Comparison of ENCODE assay signal across 13 mouse cellular contexts in the genomic region with DNA sequence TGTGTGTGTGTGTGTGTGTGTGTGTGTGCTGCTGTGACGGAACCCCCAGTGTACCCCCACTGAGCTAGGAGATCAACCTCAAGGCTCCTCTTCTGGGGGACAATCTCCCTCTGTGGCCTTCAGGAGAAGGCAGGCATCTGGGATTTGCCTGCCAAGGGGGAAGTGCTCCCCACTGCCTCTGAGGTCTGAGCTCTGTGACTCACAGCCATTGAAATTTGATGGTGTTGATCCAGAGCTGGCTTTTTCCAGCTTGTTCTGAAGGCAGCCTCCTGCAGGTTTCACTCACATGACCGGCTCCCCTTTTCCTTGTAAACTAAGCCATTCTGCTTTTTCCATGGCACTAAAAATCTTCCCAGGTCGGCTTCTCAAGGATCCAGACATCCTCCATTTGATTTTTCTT. TPM values are rescaled to one million over a fixed set of nuclear protein-coding genes. Genes with fewer than 3 reads are reported as not detected.
DNase-seq lines count a peak whose midpoint lies in the region; ATAC-seq and TF ChIP-seq lines count a peak whose summit lies in the region.
"Had no signal": no experiment of that assay in that cellular context is flagged by ENCODE, and none has a peak within 500 bp of the region (broad histone marks: within the 10 kb centered on the region; RNA-seq: fewer than 3 reads in every experiment).

No protein-coding gene starts in this region.

- H3K4me3 ChIP-seq in intestine, embryonic 15.5 days (replicated peaks), result no peak overlapping the region
- H3K4me3 ChIP-seq in intestine, embryonic 16.5 days (ENCODE audit: low read length), result no peak overlapping the region
- H3K4me3 ChIP-seq in C2C12 (ENCODE audit: insufficient read depth, poor library complexity, severe bottlenecking), result peak overlapping the region; percentile 38
- H3K4me3 ChIP-seq in layer of hippocampus, adult 2 months, result no peak overlapping the region
- H3K4me3 ChIP-seq in hindbrain, postnatal 0 days (ENCODE audit: low read length), result no peak overlapping the region
- H3K4me3 ChIP-seq: hindbrain, embryonic 12.5 days; left cerebral cortex, adult 2 months; neural tube, embryonic 13.5 days had no signal

- peaks cover 3% of the 10 kb centered on the region for H3K79me3 ChIP-seq in C2C12 (ENCODE audit: low read depth)

- no peak for TF ChIP-seq CTCF in C2C12 (IDR thresholded peaks at IDR 0.05; ENCODE audit: control insufficient read depth, insufficient read depth, insufficient read length)
- TF ChIP-seq CTCF in layer of hippocampus, adult 2 months (conservative IDR thresholded peaks at IDR 0.05), result no peak
- no peak for TF ChIP-seq CTCF in hindbrain, postnatal 0 days (IDR thresholded peaks at IDR 0.05; ENCODE audit: low read depth)

- H3K4me1 ChIP-seq in intestine, embryonic 15.5 days (replicated peaks), result peaks cover 24% of the 10 kb centered on the region
- H3K4me1 ChIP-seq in intestine, embryonic 16.5 days (ENCODE audit: control insufficient read depth, insufficient read depth, low read length), result peaks cover 18% of the 10 kb centered on the region
- 0 out of 2 replicates have a peak, but pooled peaks cover 3% of the 10 kb centered on the region for H3K4me1 ChIP-seq in hindbrain, postnatal 0 days (ENCODE audit: insufficient read depth, low read length)

- H3K27me3 ChIP-seq in intestine, embryonic 15.5 days (replicated peaks), result no peaks in the 10 kb centered on the region
- H3K27me3 ChIP-seq in intestine, embryonic 16.5 days (replicated peaks; ENCODE audit: control insufficient read depth, insufficient read depth, low read length), result no peaks in the 10 kb centered on the region
- no peaks in the 10 kb centered on the region for H3K27me3 ChIP-seq in C2C12 (ENCODE audit: control insufficient read depth, insufficient read depth, insufficient read length)
- no peaks in the 10 kb centered on the region for H3K27me3 ChIP-seq in hindbrain, postnatal 0 days (ENCODE audit: insufficient read depth, low read length)
- H3K27me3 ChIP-seq: hindbrain, embryonic 12.5 days had no signal

- H3K4me2 ChIP-seq in intestine, embryonic 15.5 days (replicated peaks), result no peak overlapping the region
- no peak overlapping the region for H3K4me2 ChIP-seq in intestine, embryonic 16.5 days (ENCODE audit: low read depth, low read length)
- H3K4me2 ChIP-seq in hindbrain, postnatal 0 days (ENCODE audit: low read depth, low read length), result no peak overlapping the region
- H3K4me2 ChIP-seq: hindbrain, embryonic 12.5 days; neural tube, embryonic 13.5 days had no signal

- H3ac ChIP-seq in C2C12 (ENCODE audit: control insufficient read depth, insufficient read length, low read depth), result peak overlapping the region; percentile 22

- peaks cover 15% of the 10 kb centered on the region for H3K79me2 ChIP-seq in C2C12 (ENCODE audit: control insufficient read depth, insufficient read depth)

- no peak overlapping the region for H3K9ac ChIP-seq in intestine, embryonic 15.5 days
- no peak overlapping the region for H3K9ac ChIP-seq in intestine, embryonic 16.5 days (ENCODE audit: low read depth, low read length)
- H3K9ac ChIP-seq in hindbrain, postnatal 0 days (replicated peaks; ENCODE audit: low read length), result no peak overlapping the region
- H3K9ac ChIP-seq: hindbrain, embryonic 12.5 days; liver, postnatal 0 days had no signal

- ATAC-seq in intestine, embryonic 15.5 days, result no peak
- no peak for ATAC-seq in intestine, embryonic 16.5 days
- ATAC-seq in hindbrain, postnatal 0 days, result no peak
- ATAC-seq: liver, postnatal 0 days had no signal

- H3K9me3 ChIP-seq in intestine, embryonic 15.5 days, result no peaks in the 10 kb centered on the region
- H3K9me3 ChIP-seq in intestine, embryonic 16.5 days (ENCODE audit: control insufficient read depth, low read length), result no peaks in the 10 kb centered on the region
- H3K9me3 ChIP-seq in hindbrain, postnatal 0 days (ENCODE audit: low read length), result no peaks in the 10 kb centered on the region
- H3K9me3 ChIP-seq: hindbrain, embryonic 12.5 days; neural tube, embryonic 13.5 days had no signal

- 0 out of 2 replicates have a peak overlapping the region, but pooled peaks have one; percentile 41 for H3K27ac ChIP-seq in intestine, embryonic 15.5 days
- no peak overlapping the region for H3K27ac ChIP-seq in intestine, embryonic 16.5 days (ENCODE audit: low read length)
- no peak overlapping the region for H3K27ac ChIP-seq in layer of hippocampus, adult 2 months
- H3K27ac ChIP-seq in hindbrain, postnatal 0 days, result no peak overlapping the region
- H3K27ac ChIP-seq: hindbrain, embryonic 12.5 days; left cerebral cortex, adult 2 months; neural tube, embryonic 13.5 days had no signal

- H3K36me3 ChIP-seq in intestine, embryonic 15.5 days, result no peaks in the 10 kb centered on the region
- H3K36me3 ChIP-seq in intestine, embryonic 16.5 days (ENCODE audit: control insufficient read depth, insufficient read depth, low read length), result no peaks in the 10 kb centered on the region
- no peaks in the 10 kb centered on the region for H3K36me3 ChIP-seq in C2C12 (ENCODE audit: control insufficient read depth, insufficient read depth)
- H3K36me3 ChIP-seq in hindbrain, postnatal 0 days (ENCODE audit: insufficient read depth, low read length), result no peaks in the 10 kb centered on the region
- H3K36me3 ChIP-seq: G1E; hindbrain, embryonic 12.5 days; neural tube, embryonic 13.5 days had no signal

- peak; percentile 68 for DNase-seq in ZHBTc4 (ENCODE audit: low read depth, low spot score)
- peak; percentile 55 for DNase-seq in kidney, postnatal 14 days
- no peak for DNase-seq in layer of hippocampus, adult 2 months (ENCODE audit: low spot score in 2 of 2)
- DNase-seq in hindbrain, postnatal 0 days (ENCODE audit: low spot score), result no peak
- no peak for DNase-seq in urinary bladder, postnatal 25 days (ENCODE audit: low spot score)
- DNase-seq: liver, postnatal 0 days had no signal

- WGBS in intestine, embryonic 15.5 days, result 64% methylated on average over 3 of the region's 3 CpGs
- 68% methylated on average over 3 of the region's 3 CpGs for WGBS in intestine, embryonic 16.5 days
- 79% methylated on average over 3 of the region's 3 CpGs for WGBS in hindbrain, postnatal 0 days

TF ChIP-seq in C2C12, 6 proteins besides CTCF, POLR2A, EP300 and RAD21:
- TF ChIP-seq USF1 (IDR thresholded peaks at IDR 0.05; ENCODE audit: low read depth), result peak; percentile 71
- no peak for TF ChIP-seq MYOG (IDR thresholded peaks at IDR 0.05; ENCODE audit: control insufficient read depth, extremely low read depth, insufficient read length)

RNA-seq across cellular contexts. Expression of a gene that starts 43.6 kb away (rescaled TPM):
- 7.3 and 8.9 TPM in 2 replicates for polyA plus RNA-seq in intestine, embryonic 15.5 days (2015; fragmentation: Nextera tagmentation; extraction: Ambion mirVana)
- polyA plus RNA-seq in intestine, embryonic 16.5 days (2015; fragmentation: Nextera tagmentation; extraction: Ambion mirVana), result 13.2 and 19.1 TPM in 2 replicates
- polyA plus RNA-seq in C2C12 (2012; fragmentation: generic; extraction: Trizol), result 0.09 TPM
- under 1 TPM in 1 of 2 experiments, not detected in 1; 0.17 TPM for total RNA-seq in layer of hippocampus, adult 2 months (2021)
- total RNA-seq in hindbrain, postnatal 0 days (2014; rRNA removed), result 0.68 and 0.86 TPM in 2 replicates
- 0.32 and 0.74 TPM in 2 replicates for polyA plus RNA-seq in hindbrain, postnatal 0 days (2015; fragmentation: Nextera tagmentation; extraction: Ambion mirVana)
- total RNA-seq: G1E had no signal
- polyA plus RNA-seq: G1E; neural tube, embryonic 13.5 days had no signal

Comparison
In these comparisons a context has a peak if more than half of its experiments do, and no peak if none do; other contexts are left out.
1. DNase-seq: peak in ZHBTc4 (single experiment) and kidney, postnatal 14 days (single experiment); none in layer of hippocampus, adult 2 months (0 of 2), hindbrain, postnatal 0 days (single experiment) and urinary bladder, postnatal 25 days (single experiment).